Mouse (Mus musculus) intestine, embryonic 14.5 days (tissue): Measurements from ENCODE around the gene Rara. TPM values are rescaled to one million over a fixed set of nuclear protein-coding genes. Genes with fewer than 3 reads are reported as not detected.
A peak's percentile ranks its signal among the peaks of the same experiment; 100 is the strongest.

ENCODE experiments used
- ATAC-seq: fragments of 200-750 bp; cut with Nextera tagmentation; replicated peaks from 2 replicates; pipeline ENCODE4 v1.8.0; 2017; ENCODE audit warnings: low read depth, moderate number of reproducible peaks, moderate TSS enrichment, moderate library complexity; ENCODE audit not compliant: low FRiP score, low TSS enrichment
- DNase-seq: peaks from one replicate; pipeline ENCODE4 v3.0.0-alpha.2; 2018; ENCODE audit warnings: low spot score
- H3K27ac ChIP-seq: fragments of 300-500 bp; sonication (generic); 2 replicates; pipeline ENCODE4 v1.5.1; 2014; ENCODE audit warnings: low read depth, mild to moderate bottlenecking, control low read depth
- H3K27me3 ChIP-seq: fragments of 300-500 bp; sonication (generic); replicated peaks from 2 replicates; pipeline ENCODE4 v1.6.1; 2014; ENCODE audit warnings: low read length, control low read depth; ENCODE audit not compliant: control insufficient read depth, insufficient read depth
- H3K36me3 ChIP-seq: fragments of 300-500 bp; sonication (generic); 2 replicates; pipeline ENCODE4 v1.6.1; 2014; ENCODE audit warnings: low read length, control low read depth; ENCODE audit not compliant: control insufficient read depth, insufficient read depth
- H3K4me1 ChIP-seq: fragments of 300-500 bp; sonication (generic); replicated peaks from 2 replicates; pipeline ENCODE4 v1.6.1; 2014; ENCODE audit warnings: low read length, control low read depth, mixed read lengths; ENCODE audit not compliant: control insufficient read depth, insufficient read depth
- H3K4me2 ChIP-seq: fragments of 300-500 bp; sonication (generic); 2 replicates; pipeline ENCODE4 v1.6.1; 2014; ENCODE audit warnings: low read length
- H3K4me3 ChIP-seq: fragments of 300-500 bp; sonication (generic); 2 replicates; pipeline ENCODE4 v1.5.1; 2014; ENCODE audit warnings: low read depth, low read length, control low read depth, mixed read lengths
- H3K9ac ChIP-seq: fragments of 300-500 bp; sonication (generic); 2 replicates; pipeline ENCODE4 v1.6.1; 2014; ENCODE audit warnings: mild to moderate bottlenecking, low read length
- H3K9me3 ChIP-seq: fragments of 300-500 bp; sonication (generic); 2 replicates; pipeline ENCODE4 v1.6.1; 2016; ENCODE audit warnings: low read length, control low read depth; ENCODE audit not compliant: control insufficient read depth
- WGBS: fragments of 180-500 bp; shearing (Covaris S2); extraction: QIAGEN DNeasy Blood & Tissue Kit; methylation state at CpG from one replicate; pipeline ENCODE4 v1.1.7; 2014; 5-methylcytosine and 5-hydroxymethylcytosine counted together
- polyA plus RNA-seq: library from polyadenylated mRNA; unstranded; fragments of >200 nt; fragmentation: Nextera tagmentation; extraction: Ambion mirVana; gene quantifications from 2 replicates; pipeline ENCODE4 v1.2.1, GENCODE M21; 2014

The Rara gene
- polyA plus RNA-seq, 1 experiment from 2014 or later: 42.4 TPM

- Histone ChIP-seq H3K4me1 (peaks cover 72% of the 10 kb centered on the region), H3K9ac (peak overlapping the region; percentile 58), H3K36me3 (peaks cover 14% of the 10 kb centered on the region), H3K4me2 (peak overlapping the region; percentile 100), H3K27me3 (no peaks in the 10 kb centered on the region), H3K27ac (peak overlapping the region; percentile 94), H3K4me3 (peak overlapping the region; percentile 69), H3K9me3 (no peaks in the 10 kb centered on the region)
- WGBS: 13% methylated on average over 12 of the region's 12 CpGs
- ATAC-seq (no peak), DNase-seq (peak; percentile 55)
These were observed 34.9 kb downstream of the Rara start for GRCm38 (mm10) chr11:98962421-98963095.

- ATAC-seq (peak; percentile 83), DNase-seq (peak; percentile 91)
- no peaks in the 10 kb centered on the region for H3K27me3 ChIP-seq
- peak overlapping the region; percentile 100 for H3K4me2 ChIP-seq
- H3K9me3 ChIP-seq: no peaks in the 10 kb centered on the region
- peak overlapping the region; percentile 94 for H3K27ac ChIP-seq
- 2% methylated on average over 32 of the region's 32 CpGs for WGBS
- peak overlapping the region; percentile 58 for H3K9ac ChIP-seq
- H3K4me3 ChIP-seq: peak overlapping the region; percentile 69
- peaks cover 16% of the 10 kb centered on the region for H3K36me3 ChIP-seq
- H3K4me1 ChIP-seq: peaks cover 81% of the 10 kb centered on the region
These were observed 35.8 kb downstream of the Rara start for GRCm38 (mm10) chr11:98963191-98964021.

GRCm38 (mm10) chr11:98964201-98964615 lies 36.6 kb downstream of the Rara start:
- peak overlapping the region; percentile 100 for H3K4me2 ChIP-seq
- peaks cover 21% of the 10 kb centered on the region for H3K36me3 ChIP-seq
- H3K4me3 ChIP-seq: peak overlapping the region; percentile 69
- WGBS: 7% methylated on average over 6 of the region's 6 CpGs
- peak overlapping the region; percentile 94 for H3K27ac ChIP-seq
- no peaks in the 10 kb centered on the region for H3K9me3 ChIP-seq
- DNase-seq (peak; percentile 67), ATAC-seq (no peak)
- peak overlapping the region; percentile 43 for H3K9ac ChIP-seq
- H3K27me3 ChIP-seq: no peaks in the 10 kb centered on the region
- peaks cover 84% of the 10 kb centered on the region for H3K4me1 ChIP-seq

GRCm38 (mm10) chr11:98964616-98965415 lies 37.2 kb downstream of the Rara start:
- H3K27ac ChIP-seq: peak overlapping the region; percentile 94
- DNase-seq (peak; percentile 73), ATAC-seq (no peak)
- no peaks in the 10 kb centered on the region for H3K9me3 ChIP-seq
- peak overlapping the region; percentile 69 for H3K4me3 ChIP-seq
- H3K4me2 ChIP-seq: peak overlapping the region; percentile 100
- WGBS: 19% methylated on average over 15 of the region's 15 CpGs
- H3K9ac ChIP-seq: peak overlapping the region; percentile 43
- peaks cover 87% of the 10 kb centered on the region for H3K4me1 ChIP-seq
- H3K36me3 ChIP-seq: peaks cover 26% of the 10 kb centered on the region
- H3K27me3 ChIP-seq: no peaks in the 10 kb centered on the region

DNA sequence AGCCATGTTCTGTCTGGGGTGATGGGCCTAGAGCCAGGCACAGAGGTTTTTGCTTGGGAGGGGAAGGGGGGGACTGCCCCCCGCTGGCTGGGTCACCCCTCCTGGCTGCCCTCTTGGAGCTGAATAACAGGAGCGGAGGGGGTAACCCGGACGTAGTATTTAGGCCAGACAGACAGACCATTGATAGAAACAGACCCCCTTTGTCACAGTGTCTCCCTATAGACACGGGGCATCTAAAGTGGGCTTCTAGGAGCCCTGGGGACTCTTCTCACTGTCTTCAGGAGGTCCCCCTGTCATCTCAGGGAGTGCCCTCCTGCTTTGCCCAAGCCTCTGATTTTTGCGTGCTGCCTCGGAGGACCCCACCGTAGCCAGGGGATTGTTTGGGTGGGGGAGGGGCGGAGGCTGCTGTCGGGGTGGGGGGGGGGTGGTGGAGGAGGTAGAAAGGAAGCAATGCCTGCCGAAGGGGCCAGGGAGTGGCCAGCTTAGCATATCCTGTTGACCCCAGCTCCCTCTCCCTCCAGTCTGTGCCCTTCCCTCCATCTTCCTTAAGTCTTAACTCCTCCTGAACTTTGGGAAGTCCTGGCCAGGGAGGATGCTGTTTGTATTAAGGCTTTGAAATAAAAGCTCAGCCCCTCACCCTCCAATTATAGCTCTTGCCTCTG lies 37.9 kb downstream of the Rara start:
- ATAC-seq: no peak
- H3K9me3 ChIP-seq: no peaks in the 10 kb centered on the region
- H3K9ac ChIP-seq: peak overlapping the region; percentile 16; the same call in 1 of the 2 replicates
- H3K4me2 ChIP-seq: peak overlapping the region; percentile 100
- H3K4me1 ChIP-seq: peaks cover 94% of the 10 kb centered on the region
- DNase-seq: no peak
- 18% methylated on average over 11 of the region's 11 CpGs for WGBS
- peak overlapping the region; percentile 69 for H3K4me3 ChIP-seq
- peaks cover 33% of the 10 kb centered on the region for H3K36me3 ChIP-seq
- no peaks in the 10 kb centered on the region for H3K27me3 ChIP-seq
- H3K27ac ChIP-seq: peak overlapping the region; percentile 94; the same call in 1 of the 2 replicates

- Histone ChIP-seq H3K36me3 (peaks cover 44% of the 10 kb centered on the region), H3K27ac (peak overlapping the region; percentile 1; the same call in 1 of the 2 replicates), H3K4me3 (no peak overlapping the region), H3K4me2 (peak overlapping the region; percentile 100; the same call in 1 of the 2 replicates), H3K9ac (no peak overlapping the region), H3K4me1 (peaks cover 97% of the 10 kb centered on the region), H3K27me3 (no peaks in the 10 kb centered on the region), H3K9me3 (no peaks in the 10 kb centered on the region)
- DNase-seq (peak; percentile 62), ATAC-seq (no peak)
- 39% methylated on average over 9 of the region's 9 CpGs for WGBS
These were observed 39.0 kb downstream of the Rara start for GRCm38 (mm10) chr11:98966499-98967141.

DNA sequence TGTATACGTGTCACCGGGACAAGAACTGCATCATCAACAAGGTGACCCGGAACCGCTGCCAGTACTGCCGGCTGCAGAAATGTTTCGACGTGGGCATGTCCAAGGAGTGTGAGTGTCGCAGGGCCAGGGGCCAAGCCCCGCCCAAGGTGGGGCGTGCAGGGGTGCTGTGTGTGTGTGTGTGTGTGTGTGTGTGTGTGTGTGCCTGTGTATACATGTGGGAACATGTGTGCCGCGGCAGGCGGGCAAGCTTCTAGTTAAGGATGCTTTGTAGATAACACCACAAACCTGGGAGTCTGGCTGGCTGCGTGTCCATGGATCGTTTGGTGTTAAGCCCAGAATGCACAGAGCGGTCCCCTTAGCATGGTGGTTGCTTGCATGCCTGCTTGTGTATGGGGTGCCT lies 40.5 kb downstream of the Rara start:
- no peak overlapping the region for H3K9ac ChIP-seq

More for the DNA sequence above, 40.5 kb downstream of the Rara start:
- peak overlapping the region; percentile 60 for H3K27ac ChIP-seq
- H3K36me3 ChIP-seq: peaks cover 59% of the 10 kb centered on the region
- H3K4me3 ChIP-seq: no peak overlapping the region
- ATAC-seq (no peak), DNase-seq (no peak)
- H3K9me3 ChIP-seq: no peaks in the 10 kb centered on the region
- WGBS: 51% methylated on average over 16 of the region's 16 CpGs
- H3K4me2 ChIP-seq: peak overlapping the region; percentile 28
- H3K27me3 ChIP-seq: no peaks in the 10 kb centered on the region
- peaks cover 84% of the 10 kb centered on the region for H3K4me1 ChIP-seq
